Mouse (Mus musculus) forebrain, embryonic 15.5 days (tissue): ENCODE results near the gene Kcnh4. TPM values are rescaled to one million over a fixed set of nuclear protein-coding genes. Genes with fewer than 3 reads are reported as not detected.

Experiments used
- ATAC-seq: fragments of 200-750 bp; cut with Nextera tagmentation; replicated peaks from 2 replicates; pipeline ENCODE4 v1.8.0; 2017; ENCODE audit warnings: mild to moderate bottlenecking, moderate TSS enrichment, moderate library complexity
- H3K27ac ChIP-seq: fragments of 300-500 bp; sonication (generic); replicated peaks from 2 replicates; pipeline ENCODE4 v1.5.1; 2015; ENCODE audit warnings: mild to moderate bottlenecking, inconsistent platforms
- H3K27me3 ChIP-seq: fragments of 300-500 bp; sonication (generic); 2 replicates; pipeline ENCODE4 v1.6.1; 2015; ENCODE audit warnings: inconsistent platforms
- H3K36me3 ChIP-seq: fragments of 300-500 bp; sonication (generic); 2 replicates; pipeline ENCODE4 v1.6.1; 2015; ENCODE audit warnings: mild to moderate bottlenecking, inconsistent platforms
- H3K4me1 ChIP-seq: fragments of 300-500 bp; sonication (generic); 2 replicates; pipeline ENCODE4 v1.6.1; 2015; ENCODE audit warnings: inconsistent platforms
- H3K4me2 ChIP-seq: fragments of 300-500 bp; sonication (generic); replicated peaks from 2 replicates; pipeline ENCODE4 v1.6.1; 2015; ENCODE audit warnings: mild to moderate bottlenecking, inconsistent platforms
- H3K4me3 ChIP-seq: fragments of 300-500 bp; sonication (generic); 2 replicates; pipeline ENCODE4 v1.5.1; 2015; ENCODE audit warnings: mild to moderate bottlenecking, inconsistent platforms
- H3K9ac ChIP-seq: fragments of 300-500 bp; sonication (generic); replicated peaks from 2 replicates; pipeline ENCODE4 v1.6.1; 2015; ENCODE audit warnings: mild to moderate bottlenecking, inconsistent platforms
- H3K9me3 ChIP-seq: fragments of 300-500 bp; sonication (generic); 2 replicates; pipeline ENCODE4 v1.6.1; 2016; ENCODE audit warnings: inconsistent platforms
- WGBS: fragments of 180-500 bp; shearing (Covaris S2); methylation state at CpG from one replicate; pipeline ENCODE4 v1.1.7; 2015; ENCODE audit warnings: mixed read lengths; 5-methylcytosine and 5-hydroxymethylcytosine counted together
- polyA plus RNA-seq: library from polyadenylated mRNA; unstranded; fragments of >200 nt; fragmentation: Nextera tagmentation; extraction: Ambion mirVana; gene quantifications from 2 replicates; pipeline ENCODE4 v1.2.1, GENCODE M21; 2015

The Kcnh4 gene
- polyA plus RNA-seq, 1 experiment from 2014 or later = 4.6 TPM

GRCm38 (mm10) chr11:100702081-100702851 lies 57.5 kb downstream of the Kcnh4 start:
- Histone ChIP-seq H3K9ac (no peak overlapping the region), H3K4me3 (no peak overlapping the region), H3K4me1 (peaks cover 9% of the 10 kb centered on the region; the same call in 1 of the 2 replicates), H3K36me3 (peaks cover 25% of the 10 kb centered on the region), H3K27me3 (no peaks in the 10 kb centered on the region), H3K4me2 (no peak overlapping the region), H3K27ac (no peak overlapping the region), H3K9me3 (no peaks in the 10 kb centered on the region)
- WGBS = 36% methylated on average over 19 of the region's 19 CpGs
- peak; percentile 39 for ATAC-seq

GRCm38 (mm10) chr11:100701301-100701700 lies 58.4 kb downstream of the Kcnh4 start:
- Histone ChIP-seq H3K4me1 (peaks cover 9% of the 10 kb centered on the region; the same call in 1 of the 2 replicates), H3K4me3 (0 out of 2 replicates have a peak overlapping the region, but pooled peaks have one; percentile 8), H3K27ac (no peak overlapping the region), H3K27me3 (no peaks in the 10 kb centered on the region), H3K9me3 (no peaks in the 10 kb centered on the region), H3K36me3 (peaks cover 16% of the 10 kb centered on the region), H3K4me2 (peak overlapping the region; percentile 33), H3K9ac (peak overlapping the region; percentile 19; the same call in 1 of the 2 replicates)
- WGBS = 4% methylated on average over 14 of the region's 14 CpGs
- no peak for ATAC-seq

DNA sequence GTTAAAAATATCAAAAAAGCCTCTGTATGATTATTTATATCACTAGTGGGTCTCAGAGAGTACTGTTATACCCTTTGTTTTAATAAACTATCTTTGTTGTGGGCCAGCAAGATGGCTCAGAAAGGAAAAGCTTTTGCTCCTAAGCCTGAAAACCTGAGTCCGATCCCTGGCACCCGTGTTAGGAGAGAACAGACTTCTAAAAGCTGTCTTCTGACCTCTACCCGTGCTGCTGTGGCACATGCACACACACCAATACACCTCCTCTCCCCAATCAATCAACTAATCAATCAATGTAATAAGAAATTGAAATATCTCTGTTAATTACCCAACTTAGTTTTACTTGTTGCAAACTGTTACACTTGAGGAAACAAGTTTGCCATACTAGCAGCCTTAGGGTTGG lies 59.0 kb downstream of the Kcnh4 start:
- H3K4me3 ChIP-seq = no peak overlapping the region

GRCm38 (mm10) chr11:100697921-100698320 lies 61.8 kb downstream of the Kcnh4 start:
- H3K36me3 ChIP-seq = no peaks in the 10 kb centered on the region
- ATAC-seq = no peak
- no peak overlapping the region for H3K4me2 ChIP-seq
- H3K9me3 ChIP-seq = no peaks in the 10 kb centered on the region
- WGBS = 80% methylated on average over 7 of the region's 7 CpGs
- H3K27ac ChIP-seq = no peak overlapping the region
- peaks cover 8% of the 10 kb centered on the region; the same call in 1 of the 2 replicates for H3K4me1 ChIP-seq
- no peaks in the 10 kb centered on the region for H3K27me3 ChIP-seq
- H3K4me3 ChIP-seq = no peak overlapping the region
- no peak overlapping the region for H3K9ac ChIP-seq

More for the DNA sequence above, 59.0 kb downstream of the Kcnh4 start:
- H3K27ac ChIP-seq = no peak overlapping the region
- H3K4me2 ChIP-seq = no peak overlapping the region
- H3K9ac ChIP-seq = no peak overlapping the region
- no peak for ATAC-seq
- 83% methylated on average over 3 of the region's 3 CpGs for WGBS
- peaks cover 9% of the 10 kb centered on the region; the same call in 1 of the 2 replicates for H3K4me1 ChIP-seq
- H3K27me3 ChIP-seq = no peaks in the 10 kb centered on the region
- H3K9me3 ChIP-seq = no peaks in the 10 kb centered on the region
- H3K36me3 ChIP-seq = peaks cover 10% of the 10 kb centered on the region

GRCm38 (mm10) chr11:100694926-100695325 lies 64.8 kb downstream of the Kcnh4 start:
- no peak for ATAC-seq
- no peak overlapping the region for H3K9ac ChIP-seq
- H3K27ac ChIP-seq = no peak overlapping the region
- H3K36me3 ChIP-seq = no peaks in the 10 kb centered on the region
- WGBS = 38% methylated on average over 5 of the region's 5 CpGs
- H3K27me3 ChIP-seq = peaks cover 11% of the 10 kb centered on the region; the same call in 1 of the 2 replicates
- no peaks in the 10 kb centered on the region for H3K9me3 ChIP-seq
- H3K4me2 ChIP-seq = no peak overlapping the region
- peaks cover 8% of the 10 kb centered on the region for H3K4me1 ChIP-seq
- H3K4me3 ChIP-seq = no peak overlapping the region

GRCm38 (mm10) chr11:100693154-100693553 lies 66.6 kb downstream of the Kcnh4 start:
- no peak for ATAC-seq
- Histone ChIP-seq H3K36me3 (no peaks in the 10 kb centered on the region), H3K9ac (no peak overlapping the region), H3K27me3 (peaks cover 11% of the 10 kb centered on the region; the same call in 1 of the 2 replicates), H3K4me2 (no peak overlapping the region), H3K27ac (no peak overlapping the region), H3K4me1 (peaks cover 8% of the 10 kb centered on the region), H3K4me3 (no peak overlapping the region), H3K9me3 (no peaks in the 10 kb centered on the region)
- WGBS = 32% methylated on average over 5 of the region's 5 CpGs

GRCm38 (mm10) chr11:100692164-100692616 lies 67.6 kb downstream of the Kcnh4 start, which contains the start of gene Zfp385c:
Gene Zfp385c (minus strand): TSS chr11:100692455.
- Histone ChIP-seq H3K4me2 (peak within 1 kb of the TSS; percentile 42), H3K4me1 (peaks cover 8% of the 10 kb centered on the region), H3K27ac (no peak within 1 kb of the TSS), H3K4me3 (peak within 1 kb of the TSS; percentile 24), H3K36me3 (no peaks in the 10 kb centered on the region), H3K9ac (0 out of 2 replicates have a peak within 1 kb of the TSS, but pooled peaks have one; percentile 19), H3K27me3 (peaks cover 11% of the 10 kb centered on the region; the same call in 1 of the 2 replicates), H3K9me3 (no peaks in the 10 kb centered on the region)
- no peak for ATAC-seq
- 2% methylated on average over 23 of the region's 23 CpGs for WGBS

- H3K9me3 ChIP-seq = no peaks in the 10 kb centered on the region
- H3K4me1 ChIP-seq = peaks cover 8% of the 10 kb centered on the region
- no peak overlapping the region for H3K27ac ChIP-seq
- ATAC-seq = no peak
- no peak overlapping the region for H3K9ac ChIP-seq
- no peak overlapping the region for H3K4me3 ChIP-seq
- H3K36me3 ChIP-seq = no peaks in the 10 kb centered on the region
- H3K4me2 ChIP-seq = no peak overlapping the region
- WGBS = 72% methylated on average over 7 of the region's 7 CpGs
- H3K27me3 ChIP-seq = peaks cover 11% of the 10 kb centered on the region; the same call in 1 of the 2 replicates
Measured at GRCm38 (mm10) chr11:100690389-100690788, 69.4 kb downstream of the Kcnh4 start.

Other genes with a start within 250 kb of the Kcnh4 start
- 230 and 237 TPM in 2 replicates for gene Acly, start 231.9 kb downstream of the Kcnh4 start, polyA plus RNA-seq
- gene Ttc25, start 214.3 kb downstream of the Kcnh4 start, polyA plus RNA-seq = 1.1 and 2.1 TPM in 2 replicates
- gene Cnp, start 185.0 kb downstream of the Kcnh4 start, polyA plus RNA-seq = 23.4 and 26.9 TPM in 2 replicates
- gene Nkiras2, start 140.7 kb downstream of the Kcnh4 start, polyA plus RNA-seq = 90.5 and 91.3 TPM in 2 replicates
- 294 and 295 TPM in 2 replicates for gene Dnajc7, start 139.8 kb downstream of the Kcnh4 start, polyA plus RNA-seq
- gene Zfp385c, start 67.5 kb downstream of the Kcnh4 start, polyA plus RNA-seq = 0.23 and 0.31 TPM in 2 replicates
- 1.4 and 2.4 TPM in 2 replicates for gene Dhx58, start 55.7 kb downstream of the Kcnh4 start, polyA plus RNA-seq
- gene Kat2a, start 47.5 kb downstream of the Kcnh4 start, polyA plus RNA-seq = 53.1 and 54.4 TPM in 2 replicates
- 0.24 and 0.41 TPM in 2 replicates for gene Hspb9, start 46.1 kb downstream of the Kcnh4 start, polyA plus RNA-seq
- 30.3 and 31.6 TPM in 2 replicates for gene Rab5c, start 21.7 kb downstream of the Kcnh4 start, polyA plus RNA-seq
- 1.0 and 1.1 TPM in 2 replicates for gene Hcrt, start 3.0 kb upstream of the Kcnh4 start, polyA plus RNA-seq
- gene Ghdc, start 11.0 kb upstream of the Kcnh4 start, polyA plus RNA-seq = 2.8 and 3.0 TPM in 2 replicates
- 11.4 and 13.3 TPM in 2 replicates for gene Stat5b, start 90.8 kb upstream of the Kcnh4 start, polyA plus RNA-seq
- gene Stat5a, start 99.4 kb upstream of the Kcnh4 start, polyA plus RNA-seq = 0.71 and 1.0 TPM in 2 replicates
- gene Stat3, start 179.6 kb upstream of the Kcnh4 start, polyA plus RNA-seq = 31.1 and 32.3 TPM in 2 replicates
- 29.4 and 30.1 TPM in 2 replicates for gene Cavin1, start 210.9 kb upstream of the Kcnh4 start, polyA plus RNA-seq
- 84.3 and 84.6 TPM in 2 replicates for gene Atp6v0a1, start 249.5 kb upstream of the Kcnh4 start, polyA plus RNA-seq